Mouse (Mus musculus) left cerebral cortex, postnatal 14 days (tissue): ENCODE data around the gene Iars2. TPM values are rescaled to one million over a fixed set of nuclear protein-coding genes. Genes with fewer than 3 reads are reported as not detected.
A peak's percentile ranks its signal among the peaks of the same experiment; 100 is the strongest.
"Not testable (repeated sequence)": the region's sequence is repeated elsewhere in the genome, so short reads cannot be mapped to it uniquely, and the experiment has no call there.

Experiments
- DNase-seq, 2 experiments: peaks; one replicate each; pipeline ENCODE4 v3.0.0; 2021 to 2022; ENCODE audit warnings: low spot score in 2 of 2, mixed read lengths in 1 of 2
- intact Hi-C: fragments of 180-260 bp; cut with DNase I; formaldehyde crosslinking; loops from one replicate; pipeline ENCODE4 v1.15.1; 2025
- total RNA-seq, 2 experiments: library from RNA; stranded (reverse); gene quantifications; 2 replicates each; pipeline ENCODE4 v1.2.3; 2021

Iars2 gene
- total RNA-seq, 2 experiments from 2014 or later: 32.8 to 33.2 TPM

DNA sequence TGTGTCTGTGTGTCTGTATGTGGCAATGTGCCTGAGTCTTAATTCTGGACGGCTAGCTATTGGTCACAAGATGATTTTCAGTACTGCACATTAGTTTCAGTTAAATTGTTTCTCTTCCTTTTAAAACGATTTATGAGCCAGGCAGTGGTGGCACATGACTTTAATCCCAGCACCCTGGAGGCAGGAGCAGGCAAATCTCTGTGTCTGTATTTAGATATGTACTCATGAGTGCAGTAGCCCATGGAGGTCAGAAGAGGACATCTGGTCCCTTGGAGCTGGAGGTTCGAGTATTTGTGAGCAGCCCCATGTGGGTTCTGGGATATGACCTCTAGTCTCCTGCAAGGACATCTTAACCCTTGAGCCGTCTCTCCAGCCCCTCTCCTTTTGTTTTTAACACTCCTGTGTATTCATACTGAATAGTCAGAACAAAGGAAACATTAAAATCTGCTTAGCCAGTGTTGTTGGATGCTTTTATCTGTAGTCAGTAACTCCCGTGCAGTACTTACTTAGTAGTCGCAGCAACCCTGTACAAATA lies 6.1 kb upstream of the Iars2 start:
- intact Hi-C loops: no loop called here

DNA sequence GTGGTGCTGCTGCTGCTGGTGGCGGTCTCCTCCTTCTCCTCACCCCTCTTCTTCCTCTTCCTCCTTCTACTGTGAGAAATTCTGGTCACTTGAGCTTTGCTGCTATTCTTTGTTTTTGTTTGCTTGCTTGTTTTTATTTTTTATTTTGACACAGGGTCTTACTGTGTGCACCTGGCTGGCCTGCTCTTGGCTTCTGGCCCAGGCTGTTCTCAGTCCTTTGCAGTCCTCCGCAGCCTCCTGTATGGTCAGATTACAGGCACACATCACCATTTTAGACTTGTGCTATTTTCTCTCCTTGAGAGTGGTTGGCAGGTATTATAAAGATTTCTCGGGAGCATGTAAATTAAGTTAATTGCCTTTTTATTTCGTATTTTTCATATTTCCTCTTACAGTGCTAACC lies 4.9 kb upstream of the Iars2 start:
- intact Hi-C loops: no loop called here
- DNase-seq: no peak

More for the DNA sequence above, 6.1 kb upstream of the Iars2 start:
- no peak for DNase-seq

DNA sequence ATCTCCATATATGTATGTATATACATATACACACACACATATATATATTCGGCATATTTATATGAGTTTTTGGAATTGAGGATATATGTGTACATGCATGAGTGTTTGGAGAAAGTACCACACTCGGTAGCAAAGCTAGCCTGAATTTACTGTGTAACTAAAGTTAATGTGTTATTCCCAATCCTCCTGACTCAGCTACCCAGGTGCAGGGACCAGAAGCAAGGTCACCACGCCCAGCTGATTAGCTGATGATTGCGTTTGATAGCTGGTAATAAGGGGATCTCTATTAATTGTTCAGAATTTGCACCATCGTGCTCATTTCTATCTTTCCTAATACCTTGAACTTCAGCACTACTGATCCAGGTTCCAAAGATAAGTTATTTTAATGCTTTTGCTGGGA lies 4.5 kb upstream of the Iars2 start:
- intact Hi-C loops: no loop called here
- DNase-seq: no peak

DNA sequence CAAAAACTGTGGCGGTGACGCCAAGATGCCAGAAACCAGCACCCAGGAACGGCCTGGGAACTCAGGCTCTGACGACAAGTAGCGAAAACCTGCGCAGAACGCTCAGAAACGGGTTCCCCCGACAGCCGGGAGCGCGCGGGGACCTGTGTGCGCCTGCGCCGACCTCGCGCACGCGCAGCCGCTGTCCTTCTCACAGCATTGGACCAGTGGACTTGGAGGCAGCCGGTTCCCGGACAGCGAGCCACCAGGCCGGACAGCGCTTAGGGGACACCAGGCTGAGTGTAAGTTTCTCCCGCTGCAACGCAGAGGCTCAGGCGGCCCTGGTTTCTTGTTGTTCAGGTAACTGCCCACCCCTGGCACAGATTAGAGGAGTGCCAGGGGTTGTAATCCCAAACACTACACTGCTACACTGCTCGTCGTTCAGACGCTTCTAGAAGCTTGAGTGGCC lies 2.8 kb upstream of the Iars2 start, which contains the start of gene Bpnt1:
TSS of gene Bpnt1 (plus strand) at position 167 of the 448 bp plus-strand sequence.
- intact Hi-C loops: no loop called here

DNA sequence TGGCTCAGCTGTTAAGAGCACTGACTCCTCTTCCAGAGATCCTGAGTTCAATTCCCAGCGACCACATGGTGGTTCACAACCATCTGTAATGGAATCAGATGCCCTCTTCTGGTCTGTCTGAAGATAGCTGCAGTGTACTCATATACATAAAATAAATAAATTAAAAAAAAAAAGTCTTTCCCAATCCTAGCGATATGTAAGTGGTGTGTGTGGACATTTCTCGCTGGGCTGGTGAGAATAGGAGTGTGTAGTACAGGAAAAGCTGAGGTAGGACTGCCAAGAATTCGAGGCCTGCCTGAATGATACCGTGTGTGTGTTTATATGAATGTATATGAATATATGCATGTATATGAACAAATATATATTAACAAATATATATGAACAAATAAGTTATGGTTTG lies 2.2 kb upstream of the Iars2 start:
- no peak for DNase-seq
- intact Hi-C loops: no loop called here

More for the DNA sequence above, 2.8 kb upstream of the Iars2 start, which contains the start of gene Bpnt1:
- peak; percentile 88 to 89 for DNase-seq

DNA sequence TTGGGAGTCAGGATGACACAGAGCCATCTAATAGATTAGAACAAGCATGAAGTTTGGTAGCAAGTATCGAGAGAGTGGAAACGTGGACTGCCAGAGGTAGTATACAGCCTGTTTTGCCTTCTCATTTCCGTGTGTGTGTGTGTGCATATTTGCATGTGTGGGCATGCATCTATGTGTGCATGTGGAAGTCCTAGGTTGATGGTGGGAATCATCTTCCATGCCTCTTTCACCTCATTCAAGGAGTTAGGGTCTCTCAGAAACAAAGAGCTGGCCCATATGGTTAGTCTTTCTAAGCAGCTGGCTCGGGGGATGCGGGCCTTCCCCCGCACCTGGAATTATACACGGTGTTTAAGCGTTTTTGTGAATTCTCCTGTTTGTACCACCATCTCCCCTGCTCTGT lies 655 bp upstream of the Iars2 start:
- intact Hi-C loops: no loop called here
- DNase-seq: no peak

DNA sequence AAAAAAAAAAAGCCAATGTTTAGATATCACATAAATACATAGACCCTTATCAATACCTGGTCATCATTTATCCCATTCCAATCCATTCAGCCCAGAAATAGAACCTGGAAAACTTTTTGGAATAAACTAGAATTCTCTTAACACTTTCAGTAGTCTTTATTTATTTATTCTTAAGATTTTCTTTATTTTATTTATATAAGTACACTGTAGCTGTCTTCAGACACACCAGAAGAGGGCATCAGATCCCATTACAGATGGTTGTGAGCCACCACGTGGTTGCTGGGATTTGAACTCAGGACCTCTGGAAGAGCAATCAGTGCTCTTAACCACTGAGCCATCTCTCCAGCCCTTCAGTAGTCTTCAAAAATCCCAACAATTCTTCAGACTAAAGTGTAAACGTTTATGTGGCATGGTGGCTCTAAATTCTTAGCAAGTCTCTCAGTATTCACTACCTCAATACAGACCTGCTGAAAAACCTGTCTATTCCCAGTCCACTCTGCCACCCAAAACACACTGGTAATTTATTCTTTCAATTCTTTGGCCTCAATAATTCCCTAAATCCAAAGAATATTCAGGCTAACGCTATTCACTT lies 1.3 kb downstream of the Iars2 start:
- DNase-seq, intact Hi-C loops: not testable (repeated sequence)

DNA sequence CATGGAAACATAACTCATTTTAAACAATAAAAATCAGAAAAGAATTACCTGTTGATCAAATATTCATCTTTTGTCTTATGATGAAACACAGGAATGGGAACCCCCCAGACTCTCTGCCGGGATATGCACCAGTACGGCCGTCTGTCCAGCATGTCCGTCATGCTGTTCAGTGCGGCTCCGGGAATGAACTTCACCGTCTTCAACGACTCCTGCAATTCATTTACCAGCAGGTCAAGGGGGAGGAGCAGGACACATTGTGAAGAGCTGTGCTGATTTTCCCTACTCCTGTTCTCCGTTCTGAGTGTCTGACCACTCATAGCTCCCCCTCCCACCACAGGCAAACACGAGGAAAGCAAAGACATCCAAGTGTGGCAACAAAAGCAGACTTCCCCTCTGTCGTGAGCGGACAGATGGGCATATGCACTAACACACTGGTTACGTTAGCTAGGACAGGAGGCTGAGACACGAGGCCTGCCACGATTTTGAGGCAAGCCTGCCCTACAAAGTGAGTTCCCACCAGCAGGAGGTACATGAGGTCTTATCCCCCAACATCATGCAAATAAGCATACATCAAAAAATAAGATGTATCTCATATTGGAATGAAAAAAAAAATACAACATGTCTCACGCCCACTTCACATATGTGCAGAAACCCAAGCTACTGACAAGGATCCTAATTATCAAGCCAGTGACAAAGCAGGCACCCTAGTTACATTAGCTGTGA lies 13.2 kb downstream of the Iars2 start:
- peak; percentile 27 to 54 for DNase-seq
- intact Hi-C loops: no loop called here

DNA sequence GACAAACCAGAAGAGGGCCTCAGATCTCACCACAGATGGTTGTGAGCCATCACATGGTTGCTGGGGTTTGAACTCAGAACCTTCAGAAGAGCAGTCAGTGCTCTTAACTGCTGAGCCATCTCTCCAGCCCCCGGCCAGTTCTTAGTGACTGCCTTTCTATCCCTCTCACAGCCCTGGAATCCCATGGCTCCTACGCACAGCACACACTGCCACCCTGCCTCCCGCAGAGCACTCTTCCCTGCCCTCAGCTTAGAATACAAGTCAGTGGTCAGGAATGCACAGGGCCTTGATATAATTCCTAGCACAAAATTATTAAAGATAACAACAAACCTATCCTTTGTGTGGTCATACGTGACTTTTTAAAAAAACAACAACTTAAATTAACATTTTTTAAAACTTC lies 14.7 kb downstream of the Iars2 start:
- intact Hi-C loops: no loop called here
- DNase-seq: no peak

DNA sequence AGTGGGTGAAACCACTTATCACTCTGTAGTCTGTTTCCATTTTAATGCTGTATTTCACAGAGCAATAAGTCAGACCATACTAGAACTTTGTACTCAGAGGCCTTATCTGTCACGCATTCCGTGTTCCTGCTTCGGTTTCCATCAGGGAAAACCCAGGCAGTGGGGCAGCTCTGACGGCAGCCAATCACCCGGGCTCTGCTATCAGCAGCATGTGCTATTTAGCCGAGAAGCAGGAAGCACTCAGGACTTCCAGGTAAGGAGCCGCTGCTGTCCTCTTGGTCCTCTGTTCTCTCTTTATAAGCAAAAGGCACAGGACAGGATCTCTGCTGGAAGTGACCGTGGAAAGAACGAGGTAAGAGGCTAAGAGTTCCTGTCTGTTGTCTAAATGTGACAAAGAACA lies 17.2 kb downstream of the Iars2 start:
- intact Hi-C loops: no loop called here

DNA sequence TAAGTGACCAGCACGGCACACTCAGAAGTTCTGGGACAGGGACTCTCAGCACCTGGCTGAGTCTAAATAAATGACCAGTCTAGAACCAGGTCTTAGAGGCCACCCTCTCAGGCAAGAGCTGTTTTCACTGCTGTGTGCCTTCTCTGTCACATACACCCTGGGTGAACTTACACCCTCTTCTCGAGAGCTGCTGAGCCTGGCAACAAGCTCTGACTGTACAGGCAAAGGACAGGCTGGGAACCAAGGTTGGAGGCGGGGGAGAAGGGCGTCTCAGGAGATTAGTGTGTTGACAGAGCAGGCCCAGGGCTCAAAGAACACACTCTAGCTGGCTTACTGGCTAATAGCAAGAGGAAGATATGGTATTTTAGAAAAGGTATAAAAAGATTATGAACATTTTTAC lies 20.3 kb downstream of the Iars2 start:
- intact Hi-C loops: no loop called here
- no peak for DNase-seq

More for the DNA sequence above, 17.2 kb downstream of the Iars2 start:
- DNase-seq: no peak

DNA sequence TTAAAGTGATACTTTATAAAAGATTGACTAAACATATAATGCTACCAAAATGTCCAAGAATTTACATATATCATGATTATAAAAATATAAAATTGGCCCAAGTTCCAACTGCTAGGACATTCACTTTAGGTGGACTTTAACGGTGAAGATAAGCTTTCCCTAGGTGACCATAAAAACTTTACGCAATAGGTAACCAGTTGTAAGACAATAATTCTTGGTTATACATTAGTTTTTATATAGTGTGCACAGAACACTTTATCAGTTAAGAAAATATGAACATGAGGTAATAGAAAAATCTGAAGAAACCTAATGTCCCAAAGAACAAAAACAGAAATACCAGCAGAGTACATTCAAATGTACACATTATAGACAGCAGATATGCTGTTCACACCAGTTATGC lies 20.9 kb downstream of the Iars2 start:
- no peak for DNase-seq
- intact Hi-C loops: no loop called here

DNA sequence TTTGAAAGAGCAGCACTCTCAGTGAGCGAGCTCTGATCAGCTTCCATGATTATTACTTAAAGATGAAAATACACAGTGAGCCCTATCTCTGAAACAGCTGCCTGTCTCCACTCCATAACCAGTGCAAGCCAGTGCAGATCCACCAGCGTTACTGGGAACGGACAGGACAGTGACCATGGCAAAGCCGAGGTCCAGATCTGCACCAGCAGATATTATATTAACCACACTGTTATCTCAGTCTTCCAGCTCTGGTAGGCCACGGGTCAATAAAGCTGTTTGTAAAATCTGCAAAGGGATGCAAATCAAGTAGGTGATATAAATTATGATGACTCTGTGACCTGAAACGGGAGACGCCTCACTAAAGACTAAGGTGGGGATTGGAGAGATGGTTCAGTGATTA lies 21.6 kb downstream of the Iars2 start:
- intact Hi-C loops: no loop called here
- DNase-seq: no peak

DNA sequence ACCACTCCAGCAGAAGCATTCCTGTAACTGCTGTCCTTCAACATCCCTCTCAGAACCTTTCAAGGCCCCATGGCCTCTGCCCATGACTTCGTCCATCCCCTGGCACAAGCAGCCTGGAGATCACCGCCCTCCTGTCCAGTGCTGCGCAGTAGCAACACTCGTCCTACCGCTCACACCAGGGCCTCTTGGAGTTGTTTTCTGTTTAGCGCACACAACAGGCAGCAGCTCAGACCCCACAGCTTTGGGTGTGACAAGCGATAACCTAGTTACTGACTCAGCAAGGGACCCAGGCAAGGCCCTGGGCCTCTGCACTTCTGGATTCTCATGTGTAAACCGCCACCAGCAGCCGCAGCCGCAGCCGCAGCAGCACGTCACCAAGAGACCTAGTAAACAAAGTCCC lies 22.4 kb downstream of the Iars2 start:
- intact Hi-C loops: no loop called here
- DNase-seq: no peak

DNA sequence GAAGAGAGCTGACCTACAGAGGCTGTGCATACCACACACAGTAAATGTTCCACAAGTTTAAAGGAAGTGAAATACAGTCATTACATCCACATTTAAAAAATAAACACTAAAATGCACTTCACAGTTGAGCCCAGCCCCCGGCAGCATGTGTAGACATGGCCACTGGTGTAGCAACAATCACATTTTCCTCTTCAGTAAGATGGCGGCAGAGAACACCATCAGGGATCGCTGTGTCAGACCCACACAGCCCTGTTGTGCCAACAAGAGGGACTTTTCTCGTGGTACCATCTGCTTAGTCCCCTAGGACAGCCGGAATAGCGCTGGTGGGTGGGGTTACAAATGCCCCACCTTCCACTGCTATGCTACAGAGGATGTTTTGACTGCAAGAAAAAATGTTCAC lies 26.4 kb downstream of the Iars2 start:
- DNase-seq: no peak
- intact Hi-C loops: no loop called here

DNA sequence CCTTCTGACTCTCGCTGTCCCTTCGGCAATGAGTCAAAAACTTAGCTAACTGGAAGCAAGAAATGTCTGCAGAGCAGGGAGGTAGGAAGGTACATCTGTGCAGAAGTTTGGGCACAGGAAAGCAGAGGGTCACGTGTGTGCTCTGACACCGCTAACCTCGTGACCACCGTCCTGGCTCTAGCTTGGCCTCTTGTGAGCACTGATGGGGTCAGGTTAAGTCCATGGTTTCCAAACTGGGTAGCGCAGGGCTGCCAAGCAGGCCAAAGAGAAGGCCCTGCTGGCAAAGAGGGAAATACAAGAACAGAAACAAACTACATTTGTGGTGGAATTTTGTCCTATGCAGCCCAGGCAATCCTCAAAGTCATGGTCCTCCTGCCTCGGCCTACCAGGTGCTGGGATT lies 30.7 kb downstream of the Iars2 start:
- DNase-seq: no peak

DNA sequence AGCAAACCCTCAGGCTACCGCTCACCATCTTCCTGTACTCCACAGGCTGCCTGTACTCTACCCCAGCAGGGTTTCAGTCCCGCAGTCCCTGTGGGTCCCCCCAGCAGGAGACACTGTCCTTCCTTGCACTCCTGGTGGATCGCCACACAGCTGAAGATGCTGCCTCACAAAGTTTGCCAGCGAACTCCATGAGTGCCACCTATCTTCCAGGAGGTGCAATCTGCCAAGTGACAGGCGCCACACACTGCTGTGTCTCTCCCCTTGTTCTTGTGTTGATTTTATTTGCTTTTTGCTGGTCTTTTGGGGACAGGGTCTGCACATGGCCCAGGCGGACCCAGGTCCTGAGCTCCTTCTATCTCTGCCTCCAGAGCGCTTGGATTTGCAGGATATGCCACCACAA lies 32.3 kb downstream of the Iars2 start:
- no peak for DNase-seq
- intact Hi-C loops: no loop called here

More for the DNA sequence above, 30.7 kb downstream of the Iars2 start:
- intact Hi-C loops: no loop called here

DNA sequence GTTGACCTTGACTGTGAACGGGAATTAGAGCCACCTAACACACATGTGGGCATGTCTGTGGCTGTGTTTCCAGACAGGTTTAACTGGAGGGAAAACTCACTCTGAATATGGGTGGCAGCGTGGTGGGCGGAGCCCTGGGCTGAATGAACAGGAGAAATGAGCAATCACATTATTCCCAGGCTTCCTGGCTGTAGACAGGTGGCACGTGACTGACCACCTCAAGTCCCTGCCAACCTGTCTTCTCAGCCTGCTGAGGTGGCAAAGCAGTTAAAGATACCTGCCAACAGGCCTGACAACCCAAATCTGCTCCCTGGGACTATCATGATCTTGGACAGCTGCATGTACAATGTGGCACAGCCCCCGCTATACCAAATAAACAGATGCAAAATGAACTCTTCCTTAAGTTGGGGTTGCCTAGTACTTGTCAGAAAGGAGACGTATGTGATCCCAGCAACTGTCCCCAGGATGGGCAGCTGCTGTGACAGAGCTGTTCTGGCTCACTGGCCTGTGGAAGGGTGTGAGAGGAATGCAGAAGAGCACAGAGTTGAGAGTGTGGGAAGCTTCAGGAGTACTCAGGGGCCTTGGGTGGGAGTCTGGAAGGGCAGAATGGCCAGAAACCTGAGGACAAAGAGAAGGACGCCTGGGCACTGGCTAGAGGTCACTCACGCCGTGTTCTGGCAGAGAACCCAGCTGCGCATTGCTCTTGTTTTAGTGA lies 36.4 kb downstream of the Iars2 start:
- intact Hi-C loops: no loop called here
- DNase-seq: no peak

DNA sequence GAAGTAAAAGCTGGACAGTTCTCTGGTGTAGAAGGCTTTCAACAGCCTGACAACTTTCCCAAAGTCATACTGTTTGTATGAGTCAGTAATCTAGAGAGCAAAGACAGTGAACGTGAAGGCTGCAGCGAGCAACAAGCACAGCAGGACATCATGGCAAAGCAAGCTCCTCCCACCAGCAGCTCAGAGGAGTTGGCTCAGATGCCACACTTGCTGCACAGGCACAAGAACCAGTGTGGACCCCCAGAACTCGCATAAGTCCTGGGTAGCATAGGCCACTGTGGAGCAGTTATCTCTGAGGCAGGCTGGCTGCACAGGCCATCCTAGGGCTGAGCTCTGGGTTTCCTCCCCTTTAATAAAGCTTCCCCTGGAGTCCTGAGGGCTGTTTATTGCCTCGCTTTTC lies 37.9 kb downstream of the Iars2 start:
- DNase-seq: no peak
- intact Hi-C loops: no loop called here

DNA sequence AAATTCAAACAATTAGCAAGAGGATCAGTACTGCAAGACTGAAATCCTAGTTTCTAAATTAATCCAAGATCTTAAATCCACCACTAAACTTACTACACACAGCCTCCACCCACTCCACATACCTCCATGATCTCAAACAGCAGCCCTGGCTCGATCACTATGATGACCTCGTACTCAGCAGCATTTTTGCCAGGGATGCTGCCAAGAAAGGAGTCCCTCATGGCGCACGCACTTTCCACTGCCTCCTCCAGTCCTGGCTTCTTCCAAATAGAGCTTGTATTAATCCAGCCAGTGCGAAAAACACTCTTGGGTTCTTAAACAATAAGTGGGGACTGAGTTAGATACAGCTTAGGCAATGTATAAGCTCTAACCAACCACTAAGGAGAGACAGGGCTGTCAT lies 40.0 kb downstream of the Iars2 start:
- no peak for DNase-seq
- intact Hi-C loops: no loop called here
